In genomic region chr5:148634919-148635356, GRCm38 (mm10) we compare ENCODE assay signal across 9 mouse cellular contexts.
DNase-seq lines count a peak whose midpoint lies in the region; ATAC-seq and TF ChIP-seq lines count a peak whose summit lies in the region.
"Had no signal": no experiment of that assay in that cellular context is flagged by ENCODE, and none has a peak within 500 bp of the region (broad histone marks: within the 10 kb centered on the region; RNA-seq: fewer than 3 reads in every experiment).

No protein-coding gene starts in this region.

- no peak for DNase-seq in testis, postnatal 14 days (ENCODE audit: low spot score)
- DNase-seq in lung, embryonic 14.5 days, result peak; percentile 52
- DNase-seq in urinary bladder, postnatal 36 days (ENCODE audit: low spot score in 2 of 2), result peak; percentile 37 to 57
- no peak for DNase-seq in left cerebral cortex, adult 11 months (ENCODE audit: low spot score)
- DNase-seq in spleen, adult 12 weeks (ENCODE audit: low spot score), result no peak
- DNase-seq: kidney, adult 2 months; right cerebral cortex, adult 18-20 months had no signal

- no peak overlapping the region for H3K27ac ChIP-seq in testis, adult 2 months (ENCODE audit: control insufficient read depth, insufficient read depth, low read depth, low read length)
- H3K27ac ChIP-seq in lung, embryonic 14.5 days (ENCODE audit: low read depth), result peak overlapping the region; percentile 6; the same call in 1 of the 2 replicates

- TF ChIP-seq POLR2A in testis, adult 2 months (IDR thresholded peaks at IDR 0.05; ENCODE audit: control insufficient read depth, low read depth, low read length), result no peak

- no peak for TF ChIP-seq CTCF in testis, adult 2 months (IDR thresholded peaks at IDR 0.05; ENCODE audit: control insufficient read depth, insufficient read depth, insufficient replicate concordance, low read depth, low read length)
- TF ChIP-seq CTCF in lung, embryonic 14.5 days (IDR thresholded peaks at IDR 0.05; ENCODE audit: low read depth), result no peak

- H3K4me2 ChIP-seq in lung, embryonic 14.5 days, result no peak overlapping the region

- H3K4me1 ChIP-seq in testis, adult 2 months (ENCODE audit: control insufficient read depth, insufficient read depth, low read length), result peaks cover 8% of the 10 kb centered on the region
- peaks cover 14% of the 10 kb centered on the region for H3K4me1 ChIP-seq in lung, embryonic 14.5 days (ENCODE audit: insufficient read depth)

- no peaks in the 10 kb centered on the region for H3K36me3 ChIP-seq in testis, adult 2 months (ENCODE audit: control insufficient read depth, insufficient read depth, low read length)
- no peaks in the 10 kb centered on the region for H3K36me3 ChIP-seq in lung, embryonic 14.5 days (ENCODE audit: insufficient read depth)

- 45% methylated on average over 11 of the region's 11 CpGs for WGBS in lung, embryonic 14.5 days

- peak overlapping the region; percentile 73 for H3K4me3 ChIP-seq in testis, adult 2 months (ENCODE audit: control insufficient read depth, low read depth, low read length)
- no peak overlapping the region for H3K4me3 ChIP-seq in lung, embryonic 14.5 days (ENCODE audit: low read depth, low read length)

- no peaks in the 10 kb centered on the region for H3K27me3 ChIP-seq in testis, adult 2 months (ENCODE audit: control insufficient read depth, insufficient read depth, low read length)
- H3K27me3 ChIP-seq in lung, embryonic 14.5 days (ENCODE audit: insufficient read depth, low read length), result no peaks in the 10 kb centered on the region

- no peaks in the 10 kb centered on the region for H3K9me3 ChIP-seq in lung, embryonic 14.5 days (ENCODE audit: low read depth, low read length)

- 0 out of 2 replicates have a peak, but pooled peaks have one; percentile 40 for ATAC-seq in granulocyte monocyte progenitor cell, adult 5-6 weeks (replicated peaks; ENCODE audit: poor library complexity, severe bottlenecking)
- no peak for ATAC-seq in lung, embryonic 14.5 days (ENCODE audit: insufficient read depth)

- H3K9ac ChIP-seq in lung, embryonic 14.5 days, result no peak overlapping the region

Comparison
In these comparisons a context has a peak if more than half of its experiments do, and no peak if none do; other contexts are left out.
1. DNase-seq: peak in lung, embryonic 14.5 days (single experiment) and urinary bladder, postnatal 36 days (2 of 2); none in testis, postnatal 14 days (single experiment), left cerebral cortex, adult 11 months (single experiment) and spleen, adult 12 weeks (single experiment).